Mouse (Mus musculus) liver, embryonic 13.5 days (tissue): ENCODE measurements around the gene Nup133. TPM values are rescaled to one million over a fixed set of nuclear protein-coding genes. Genes with fewer than 3 reads are reported as not detected.

Experiments used
- ATAC-seq: fragments of 200-750 bp; cut with Nextera tagmentation; 2 replicates; pipeline ENCODE4 v1.8.0; 2017; ENCODE audit warnings: low read depth, mild to moderate bottlenecking, moderate number of reproducible peaks, moderate library complexity
- DNase-seq: peaks from one replicate; pipeline ENCODE4 v3.0.0; 2022
- H3K27ac ChIP-seq: fragments of 300-500 bp; sonication (generic); 2 replicates; pipeline ENCODE4 v1.5.1; 2015; ENCODE audit warnings: moderate library complexity, mild to moderate bottlenecking, inconsistent platforms
- H3K27me3 ChIP-seq: fragments of 300-500 bp; sonication (generic); 2 replicates; pipeline ENCODE4 v1.6.1; 2015; ENCODE audit warnings: mild to moderate bottlenecking, inconsistent platforms
- H3K36me3 ChIP-seq: fragments of 300-500 bp; sonication (generic); 2 replicates; pipeline ENCODE4 v1.6.1; 2015; ENCODE audit warnings: mild to moderate bottlenecking, inconsistent platforms
- H3K4me1 ChIP-seq: fragments of 300-500 bp; sonication (generic); replicated peaks from 2 replicates; pipeline ENCODE4 v1.6.1; 2015; ENCODE audit warnings: inconsistent platforms
- H3K4me2 ChIP-seq: fragments of 300-500 bp; sonication (generic); 2 replicates; pipeline ENCODE4 v1.6.1; 2015; ENCODE audit warnings: inconsistent platforms, mild to moderate bottlenecking, moderate library complexity
- H3K4me3 ChIP-seq: fragments of 300-500 bp; sonication (generic); replicated peaks from 2 replicates; pipeline ENCODE4 v1.5.1; 2015; ENCODE audit warnings: mild to moderate bottlenecking, inconsistent platforms
- H3K9ac ChIP-seq: fragments of 300-500 bp; sonication (generic); 2 replicates; pipeline ENCODE4 v1.6.1; 2015; ENCODE audit warnings: mild to moderate bottlenecking, inconsistent platforms
- H3K9me3 ChIP-seq: fragments of 300-500 bp; sonication (generic); replicated peaks from 2 replicates; pipeline ENCODE4 v1.6.1; 2016; ENCODE audit warnings: inconsistent platforms
- WGBS: fragments of 180-500 bp; shearing (Covaris S2); methylation state at CpG from one replicate; pipeline ENCODE4 v1.1.7; 2015; ENCODE audit not compliant: insufficient replicate concordance; 5-methylcytosine and 5-hydroxymethylcytosine counted together
- polyA plus RNA-seq: library from polyadenylated mRNA; unstranded; fragments of >200 nt; fragmentation: Nextera tagmentation; extraction: Ambion mirVana; gene quantifications from 2 replicates; pipeline ENCODE4 v1.2.1, GENCODE M21; 2015

The Nup133 gene
- polyA plus RNA-seq, 1 experiment from 2014 or later = 23.4 TPM

DNA sequence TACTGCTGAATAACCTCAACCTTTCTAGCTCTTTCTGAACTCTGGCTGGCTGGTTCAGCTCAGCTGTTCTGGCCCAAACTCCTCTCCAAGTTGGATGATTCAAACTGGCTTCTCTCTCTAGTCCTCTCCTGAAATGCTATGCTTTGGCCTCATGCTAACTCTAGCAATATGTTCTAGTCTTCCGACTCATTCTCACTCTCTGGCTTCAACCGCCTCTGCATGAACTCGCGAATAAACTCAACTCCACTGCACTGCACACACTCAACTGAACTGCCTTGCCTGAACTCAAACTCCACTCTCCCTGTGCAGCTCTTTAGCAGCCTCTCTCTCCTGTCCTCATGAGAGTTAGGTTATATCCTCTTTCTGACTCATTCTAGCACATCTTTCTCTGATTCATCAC is 61.9 kb downstream of the Nup133 start:
- 85% methylated on average over 4 of the region's 4 CpGs for WGBS
- DNase-seq (no peak), ATAC-seq (no peak)
- H3K4me3 ChIP-seq = no peak overlapping the region
- H3K4me2 ChIP-seq = no peak overlapping the region
- no peaks in the 10 kb centered on the region for H3K36me3 ChIP-seq
- H3K9ac ChIP-seq = no peak overlapping the region
- no peaks in the 10 kb centered on the region for H3K9me3 ChIP-seq
- peaks cover 82% of the 10 kb centered on the region for H3K27me3 ChIP-seq
- H3K27ac ChIP-seq = no peak overlapping the region
- peaks cover 5% of the 10 kb centered on the region for H3K4me1 ChIP-seq

DNA sequence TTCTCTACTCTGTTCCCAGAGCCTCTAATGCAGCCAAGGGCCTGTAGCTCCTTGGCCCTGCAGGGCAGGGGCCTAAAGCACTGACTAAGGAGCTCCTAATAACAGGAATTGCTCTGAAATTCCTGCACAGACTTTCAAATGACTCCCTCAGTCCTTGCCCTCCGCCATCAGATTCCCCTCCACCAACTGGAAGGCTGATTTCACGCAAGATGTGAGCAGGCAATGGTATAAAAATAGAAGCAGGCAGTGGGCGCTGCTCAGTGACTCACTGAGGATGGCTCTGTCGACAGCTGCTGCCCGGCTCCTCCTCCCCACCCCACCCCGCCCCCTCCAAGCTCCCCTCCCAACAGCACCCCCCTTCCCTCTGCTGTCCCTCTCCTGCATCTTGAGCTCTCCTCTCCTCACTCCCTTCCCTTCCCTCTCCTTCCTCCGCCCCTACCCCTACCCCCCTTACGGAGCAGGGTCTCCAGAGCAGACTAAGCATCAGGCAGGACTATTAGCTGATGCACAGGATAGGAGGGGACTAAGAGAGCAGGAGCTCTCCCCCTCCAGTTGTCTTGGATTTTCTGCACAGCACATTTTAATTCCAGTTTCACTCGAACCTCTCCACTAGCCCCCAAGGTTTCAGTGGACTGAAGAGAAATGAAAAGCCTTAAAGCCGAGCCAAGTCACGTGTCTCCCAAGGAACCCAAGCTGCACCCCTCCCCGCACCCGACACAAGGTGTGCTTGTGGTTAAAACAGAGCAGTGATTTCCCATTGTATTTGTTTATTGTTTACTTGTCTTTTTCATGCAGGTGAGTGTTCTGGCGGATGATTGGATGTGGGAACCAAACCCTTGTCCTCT is 64.1 kb downstream of the Nup133 start:
- H3K27me3 ChIP-seq = peaks cover 63% of the 10 kb centered on the region

DNA sequence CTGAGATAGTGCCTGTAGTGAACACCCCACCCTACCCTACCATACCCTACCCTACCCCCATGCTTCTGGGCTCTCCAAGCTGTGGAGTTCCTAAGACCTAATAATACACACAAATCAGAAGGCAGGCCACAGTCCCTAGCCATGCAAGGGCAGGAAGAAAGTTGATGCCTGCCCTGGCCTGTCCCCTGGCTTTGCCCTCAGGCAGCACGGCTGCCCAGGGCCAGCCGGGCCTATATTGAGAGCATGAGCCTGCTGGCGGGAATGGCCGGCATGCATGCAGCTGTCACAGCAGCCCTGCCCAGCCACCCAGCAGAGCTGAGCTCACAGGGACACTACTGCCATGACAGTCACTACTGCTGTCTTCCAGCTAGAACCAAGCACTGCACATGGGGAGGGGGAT is 66.0 kb downstream of the Nup133 start:
- DNase-seq = no peak
- Histone ChIP-seq H3K9ac (no peak overlapping the region), H3K4me2 (no peak overlapping the region), H3K4me1 (no peaks in the 10 kb centered on the region), H3K36me3 (no peaks in the 10 kb centered on the region), H3K9me3 (no peaks in the 10 kb centered on the region), H3K27ac (no peak overlapping the region), H3K27me3 (peaks cover 48% of the 10 kb centered on the region), H3K4me3 (no peak overlapping the region)
- whole genome bisulfite sequencing = 87% methylated on average over 4 of the region's 4 CpGs
- no peak for ATAC-seq

More for the DNA sequence above, 64.1 kb downstream of the Nup133 start:
- ATAC-seq = no peak
- no peaks in the 10 kb centered on the region for H3K36me3 ChIP-seq
- DNase-seq = no peak
- no peak overlapping the region for H3K4me3 ChIP-seq
- no peak overlapping the region for H3K4me2 ChIP-seq
- H3K4me1 ChIP-seq = no peaks in the 10 kb centered on the region
- H3K27ac ChIP-seq = no peak overlapping the region
- no peak overlapping the region for H3K9ac ChIP-seq
- WGBS = 8% methylated on average over 14 of the region's 14 CpGs
- H3K9me3 ChIP-seq = no peaks in the 10 kb centered on the region

DNA sequence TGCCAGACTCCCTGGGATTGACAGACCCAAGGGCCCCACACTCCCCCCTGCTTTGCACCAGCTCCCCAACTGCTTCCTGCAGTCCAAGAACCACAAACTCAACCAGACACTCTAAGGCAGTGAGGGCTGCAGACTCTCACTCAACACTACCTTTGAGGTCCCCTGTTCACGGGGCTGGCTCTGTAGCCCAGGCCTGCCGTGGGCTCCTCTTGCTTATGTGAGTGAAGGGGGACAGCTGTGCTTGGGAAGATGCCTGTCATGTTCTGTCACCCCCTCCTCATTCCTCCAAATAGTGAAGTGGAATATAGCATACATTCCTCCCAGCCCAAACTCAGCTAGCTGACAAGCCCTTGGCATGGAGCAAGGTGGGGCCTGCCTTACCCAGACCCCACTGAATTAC is 66.7 kb downstream of the Nup133 start:
- H3K27me3 ChIP-seq = peaks cover 47% of the 10 kb centered on the region
- H3K27ac ChIP-seq = no peak overlapping the region
- H3K9ac ChIP-seq = no peak overlapping the region
- no peaks in the 10 kb centered on the region for H3K36me3 ChIP-seq
- H3K4me1 ChIP-seq = no peaks in the 10 kb centered on the region
- H3K4me2 ChIP-seq = no peak overlapping the region
- DNase-seq = no peak
- 58% methylated on average over 2 of the region's 2 CpGs for WGBS
- H3K9me3 ChIP-seq = no peaks in the 10 kb centered on the region
- no peak for ATAC-seq
- H3K4me3 ChIP-seq = no peak overlapping the region

DNA sequence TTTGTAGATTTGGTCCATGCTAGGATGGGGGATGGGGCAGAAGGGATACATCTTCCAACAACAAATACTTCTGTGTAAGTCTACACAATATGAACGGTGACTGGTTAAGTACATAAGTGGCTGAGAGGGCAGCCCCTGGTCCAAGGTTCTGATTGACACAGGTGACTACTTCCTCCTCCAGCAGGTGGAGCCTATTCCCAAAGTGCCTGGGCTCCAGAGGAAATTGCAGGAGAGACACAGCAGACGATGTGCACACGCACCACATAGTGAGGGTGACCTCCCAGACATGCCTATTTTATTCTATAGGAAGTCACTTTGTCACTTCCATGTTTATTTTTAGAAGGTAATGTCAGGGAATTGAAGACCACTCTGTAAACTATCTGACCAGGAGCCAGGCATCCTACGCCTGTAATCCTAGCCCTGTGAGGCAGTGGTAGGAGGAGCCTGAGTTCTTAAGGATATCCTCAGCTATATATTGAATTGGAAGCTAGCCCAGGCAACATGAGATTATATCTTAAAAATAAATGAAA is 68.2 kb downstream of the Nup133 start:
- H3K36me3 ChIP-seq = no peaks in the 10 kb centered on the region
- H3K4me2 ChIP-seq = no peak overlapping the region
- DNase-seq = no peak
- ATAC-seq = no peak
- H3K27me3 ChIP-seq = peaks cover 32% of the 10 kb centered on the region
- H3K27ac ChIP-seq = no peak overlapping the region
- H3K9ac ChIP-seq = no peak overlapping the region
- no peaks in the 10 kb centered on the region for H3K4me1 ChIP-seq
- no peak overlapping the region for H3K4me3 ChIP-seq
- H3K9me3 ChIP-seq = no peaks in the 10 kb centered on the region
- WGBS = 34% methylated on average over 4 of the region's 4 CpGs

DNA sequence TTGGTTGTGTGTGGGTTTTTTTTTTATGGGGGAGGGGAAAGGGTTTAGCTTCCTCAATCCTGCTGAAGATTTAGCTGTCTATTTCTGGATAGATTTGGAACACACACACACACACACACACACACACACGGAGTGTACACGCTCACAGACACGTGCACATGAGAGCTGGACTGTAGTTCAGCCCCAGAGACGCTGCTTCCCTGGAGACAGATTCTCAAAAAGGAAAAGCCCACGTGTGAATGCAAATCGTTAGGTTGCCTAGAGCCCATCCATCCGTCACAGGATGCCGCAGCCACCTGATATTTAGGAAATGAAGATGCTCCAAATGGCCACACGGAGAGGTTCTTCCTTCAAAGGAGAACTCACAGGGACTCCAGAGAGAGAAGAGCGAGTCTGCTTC is 68.8 kb downstream of the Nup133 start:
- no peak overlapping the region for H3K4me2 ChIP-seq
- DNase-seq = no peak
- no peak overlapping the region for H3K27ac ChIP-seq
- peaks cover 26% of the 10 kb centered on the region for H3K27me3 ChIP-seq
- H3K4me3 ChIP-seq = no peak overlapping the region
- H3K9ac ChIP-seq = no peak overlapping the region
- ATAC-seq = no peak
- no peaks in the 10 kb centered on the region for H3K36me3 ChIP-seq
- H3K4me1 ChIP-seq = no peaks in the 10 kb centered on the region
- WGBS = 47% methylated on average over 10 of the region's 10 CpGs
- H3K9me3 ChIP-seq = no peaks in the 10 kb centered on the region

DNA sequence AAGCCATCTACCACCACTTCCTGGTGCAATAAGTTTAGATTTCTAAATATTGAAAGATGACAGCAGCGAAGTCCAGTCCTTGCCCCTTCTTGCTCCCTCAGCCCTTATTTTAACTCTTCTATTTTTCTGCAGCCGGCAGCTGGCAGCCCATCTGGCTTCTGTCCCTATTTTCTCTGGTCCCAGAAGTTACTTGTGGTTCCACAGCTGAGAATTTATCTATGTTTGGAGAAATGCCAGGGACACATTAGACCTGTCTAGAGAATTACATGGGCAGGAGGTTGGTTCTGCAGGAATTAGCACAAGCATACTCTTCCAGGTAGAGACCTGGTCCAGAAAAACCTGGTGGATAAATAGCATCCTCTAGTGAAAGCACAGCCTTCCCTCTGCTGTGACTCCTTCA is 71.2 kb downstream of the Nup133 start:
- WGBS = 59% methylated on average over 2 of the region's 2 CpGs
- Histone ChIP-seq H3K9ac (no peak overlapping the region), H3K27me3 (peaks cover 3% of the 10 kb centered on the region; the same call in 1 of the 2 replicates), H3K4me3 (no peak overlapping the region), H3K4me2 (no peak overlapping the region), H3K27ac (no peak overlapping the region), H3K36me3 (no peaks in the 10 kb centered on the region), H3K4me1 (no peaks in the 10 kb centered on the region), H3K9me3 (no peaks in the 10 kb centered on the region)
- ATAC-seq (no peak), DNase-seq (no peak)

DNA sequence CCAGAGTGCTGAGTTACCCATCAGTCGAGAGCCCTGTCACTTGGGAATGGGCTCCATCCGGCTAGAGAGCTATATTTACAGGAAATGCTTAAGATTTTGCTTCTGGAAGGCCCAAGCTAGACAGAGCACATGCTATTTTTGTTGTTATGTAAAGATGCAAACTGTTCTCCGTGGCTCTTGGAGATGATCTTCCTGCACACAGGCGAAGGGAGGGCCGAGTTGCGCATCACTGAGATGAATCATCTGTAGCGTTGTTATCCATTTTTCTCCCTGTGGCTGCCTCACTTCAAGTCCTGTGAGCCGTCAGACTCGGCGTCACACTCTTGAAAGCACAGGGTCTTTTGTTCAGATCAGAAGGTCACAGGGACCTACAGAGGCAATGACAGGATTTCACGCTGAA is 74.7 kb downstream of the Nup133 start:
- DNase-seq (no peak), ATAC-seq (no peak)
- H3K4me3 ChIP-seq = no peak overlapping the region
- no peak overlapping the region for H3K4me2 ChIP-seq
- H3K27ac ChIP-seq = no peak overlapping the region
- H3K27me3 ChIP-seq = no peaks in the 10 kb centered on the region
- no peaks in the 10 kb centered on the region for H3K9me3 ChIP-seq
- no peak overlapping the region for H3K9ac ChIP-seq
- WGBS = 68% methylated on average over 11 of the region's 11 CpGs
- no peaks in the 10 kb centered on the region for H3K36me3 ChIP-seq
- H3K4me1 ChIP-seq = no peaks in the 10 kb centered on the region

DNA sequence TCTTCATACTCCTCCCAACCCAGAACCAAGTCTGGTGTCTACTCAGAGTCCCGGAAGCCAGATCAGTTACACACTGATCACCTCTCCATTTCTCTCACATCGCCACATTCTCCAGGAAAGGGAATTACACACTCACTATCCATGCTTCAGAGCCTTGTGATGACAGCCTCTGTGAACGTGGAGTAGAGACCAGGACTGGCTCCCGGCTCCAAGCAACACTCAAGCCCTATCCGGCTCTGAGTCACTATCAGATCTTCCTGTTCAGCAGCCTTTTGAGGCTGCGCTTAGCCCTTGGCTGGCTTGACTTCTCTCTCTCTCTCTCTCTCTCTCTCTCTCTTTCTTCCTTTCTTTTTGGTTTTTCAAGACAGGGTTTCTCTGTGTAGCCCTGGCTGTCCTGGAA is 75.7 kb downstream of the Nup133 start:
- Histone ChIP-seq H3K9me3 (no peaks in the 10 kb centered on the region), H3K4me1 (no peaks in the 10 kb centered on the region), H3K4me2 (no peak overlapping the region), H3K4me3 (no peak overlapping the region), H3K27ac (no peak overlapping the region), H3K9ac (no peak overlapping the region), H3K27me3 (no peaks in the 10 kb centered on the region), H3K36me3 (no peaks in the 10 kb centered on the region)
- DNase-seq (no peak), ATAC-seq (no peak)
- 57% methylated on average over 6 of the region's 6 CpGs for WGBS

DNA sequence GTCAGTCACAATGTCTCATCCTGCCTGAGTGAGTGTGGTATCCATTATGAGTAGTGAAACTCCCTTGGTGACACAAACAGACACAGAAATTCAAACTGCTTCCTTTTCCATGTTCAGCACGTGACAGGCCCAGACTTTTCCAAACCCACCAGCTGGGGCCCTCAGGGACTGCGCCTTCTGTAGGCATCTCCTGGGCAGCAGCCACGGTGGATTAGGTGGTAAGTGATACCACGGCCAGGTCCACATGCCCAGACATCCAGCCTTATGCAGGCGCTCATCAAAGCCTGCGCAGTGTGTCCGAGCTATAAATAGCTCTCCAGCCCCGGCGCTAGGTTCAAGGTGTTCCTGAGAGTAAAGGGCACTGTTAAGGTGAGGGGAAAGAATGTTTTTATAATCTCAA is 77.0 kb downstream of the Nup133 start:
- Histone ChIP-seq H3K9me3 (no peaks in the 10 kb centered on the region), H3K4me3 (no peak overlapping the region), H3K27ac (no peak overlapping the region), H3K4me2 (no peak overlapping the region), H3K4me1 (no peaks in the 10 kb centered on the region), H3K36me3 (no peaks in the 10 kb centered on the region), H3K27me3 (peaks cover 4% of the 10 kb centered on the region; the same call in 1 of the 2 replicates), H3K9ac (no peak overlapping the region)
- 69% methylated on average over 9 of the region's 9 CpGs for WGBS
- no peak for DNase-seq
- ATAC-seq = no peak

DNA sequence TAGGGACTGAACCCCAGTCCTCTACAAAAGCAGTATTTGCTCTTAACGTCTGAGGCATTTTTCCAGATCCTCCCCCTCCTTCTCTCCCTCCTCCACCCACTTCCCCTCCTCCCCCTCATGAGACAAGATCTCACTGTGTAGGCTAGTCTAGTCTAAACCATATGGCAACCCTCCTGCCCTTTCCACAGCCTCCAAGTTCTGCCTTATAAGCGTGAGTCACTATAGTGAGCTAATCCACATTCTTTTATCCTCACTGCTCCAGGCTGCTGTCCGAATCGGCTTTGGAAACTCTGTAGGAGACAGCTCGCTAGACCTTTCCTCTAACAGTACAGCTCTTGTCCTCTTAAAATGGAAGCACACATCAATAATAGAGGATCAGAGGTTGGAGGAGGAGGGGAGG is 82.1 kb downstream of the Nup133 start:
- no peaks in the 10 kb centered on the region for H3K9me3 ChIP-seq
- no peak for DNase-seq
- ATAC-seq = no peak
- WGBS = 38% methylated on average over 5 of the region's 5 CpGs
- H3K9ac ChIP-seq = no peak overlapping the region
- H3K4me3 ChIP-seq = no peak overlapping the region
- H3K27ac ChIP-seq = no peak overlapping the region
- no peaks in the 10 kb centered on the region for H3K4me1 ChIP-seq
- no peak overlapping the region for H3K4me2 ChIP-seq
- H3K27me3 ChIP-seq = peaks cover 41% of the 10 kb centered on the region
- no peaks in the 10 kb centered on the region for H3K36me3 ChIP-seq

DNA sequence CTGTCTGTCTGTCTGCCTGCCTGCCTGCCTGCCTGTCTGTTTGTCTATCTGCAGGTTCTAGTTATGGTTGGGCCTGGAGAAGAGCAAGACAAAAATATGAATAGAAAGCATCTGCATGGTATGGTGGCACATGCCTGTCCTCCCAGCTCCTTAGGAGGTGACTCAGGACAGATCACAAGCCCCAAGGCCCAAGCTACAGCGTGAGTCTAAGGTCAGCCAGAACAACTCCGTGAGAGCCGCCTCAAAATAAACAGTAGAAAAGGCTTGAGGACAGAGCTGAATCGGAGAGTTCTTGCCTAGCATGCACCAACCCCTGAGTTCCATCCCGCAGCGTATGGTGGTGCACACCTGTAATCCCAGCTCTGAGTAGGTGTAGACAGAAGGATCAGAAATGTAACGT is 83.3 kb downstream of the Nup133 start:
- Histone ChIP-seq H3K4me3 (no peak overlapping the region), H3K36me3 (no peaks in the 10 kb centered on the region), H3K9me3 (no peaks in the 10 kb centered on the region), H3K4me1 (no peaks in the 10 kb centered on the region), H3K27ac (no peak overlapping the region), H3K27me3 (peaks cover 50% of the 10 kb centered on the region), H3K9ac (no peak overlapping the region), H3K4me2 (no peak overlapping the region)
- ATAC-seq = no peak
- 78% methylated on average over 7 of the region's 7 CpGs for WGBS
- DNase-seq = no peak
